In the genomic region with DNA sequence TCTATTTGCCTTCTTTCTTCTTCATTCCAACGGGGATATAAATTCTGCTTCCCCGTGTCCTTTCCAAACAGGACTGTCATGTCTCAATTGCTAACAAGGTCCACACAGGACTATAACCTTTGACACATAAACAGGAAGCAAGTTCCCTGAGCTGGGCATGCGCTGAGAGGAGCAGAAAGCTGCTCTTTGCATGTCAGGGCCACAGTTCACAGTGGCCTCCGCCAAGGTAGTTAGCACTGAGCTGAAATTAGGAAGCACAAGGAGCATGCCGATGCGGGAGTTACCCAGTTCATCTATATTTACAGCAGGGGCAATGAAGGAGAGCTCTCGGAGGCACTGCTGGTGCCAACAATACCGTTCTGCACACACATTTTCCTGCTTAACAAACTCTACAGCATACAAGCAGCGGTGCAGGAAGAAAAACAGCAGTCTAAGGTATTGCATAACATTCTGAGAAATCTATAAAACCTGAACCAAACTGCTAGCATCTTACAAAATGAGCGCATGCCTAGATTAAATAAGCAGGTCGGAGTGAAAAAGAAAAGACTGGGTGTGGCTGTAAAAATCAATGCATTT, we compare ENCODE assay signal across 10 mouse cellular contexts. TPM values are rescaled to one million over a fixed set of nuclear protein-coding genes. Genes with fewer than 3 reads are reported as not detected.
DNase-seq lines count a peak whose midpoint lies in the region; ATAC-seq and TF ChIP-seq lines count a peak whose summit lies in the region.
"Had no signal": no experiment of that assay in that cellular context is flagged by ENCODE, and none has a peak within 500 bp of the region (broad histone marks: within the 10 kb centered on the region; RNA-seq: fewer than 3 reads in every experiment).

No protein-coding gene starts in this region.

- no peak overlapping the region for H3K9ac ChIP-seq in embryonic facial prominence, embryonic 13.5 days
- H3K9ac ChIP-seq in kidney, postnatal 0 days (ENCODE audit: low read depth, low read length): no peak overlapping the region

- H3K36me3 ChIP-seq in embryonic facial prominence, embryonic 13.5 days: peaks cover 30% of the 10 kb centered on the region
- H3K36me3 ChIP-seq in kidney, postnatal 0 days (ENCODE audit: insufficient read depth, low read length): peaks cover 18% of the 10 kb centered on the region; the same call in 1 of the 2 replicates
- H3K36me3 ChIP-seq in small intestine, adult 2 months (ENCODE audit: control insufficient read depth, insufficient read depth, low read length): peaks cover 38% of the 10 kb centered on the region

- H3K4me2 ChIP-seq in embryonic facial prominence, embryonic 13.5 days: no peak overlapping the region
- H3K4me2 ChIP-seq in kidney, postnatal 0 days (ENCODE audit: low read length): peak overlapping the region; percentile 19; the same call in 1 of the 2 replicates

- no peak for TF ChIP-seq CTCF in left cerebral cortex, adult 2 months (IDR thresholded peaks at IDR 0.05)
- TF ChIP-seq CTCF in kidney, postnatal 0 days (IDR thresholded peaks at IDR 0.05; ENCODE audit: low read depth): no peak
- no peak for TF ChIP-seq CTCF in small intestine, adult 2 months (IDR thresholded peaks at IDR 0.05; ENCODE audit: extremely low read depth, insufficient read length, insufficient replicate concordance, low read depth, low read length)

- no peaks in the 10 kb centered on the region for H3K27me3 ChIP-seq in embryonic facial prominence, embryonic 13.5 days
- H3K27me3 ChIP-seq in kidney, postnatal 0 days (ENCODE audit: insufficient read depth, low read length): no peaks in the 10 kb centered on the region
- H3K27me3 ChIP-seq in small intestine, adult 2 months (ENCODE audit: control insufficient read depth, insufficient read depth, low read length): no peaks in the 10 kb centered on the region
- H3K27me3 ChIP-seq: Patski had no signal

- intact Hi-C loops in left cerebral cortex, adult 2 months (cut with DNase I): no loop called here

- no peak for DNase-seq in left cerebral cortex, adult 2 months (ENCODE audit: extremely low spot score in 1 of 2, low spot score in 2 of 2)
- no peak for DNase-seq in left cerebral cortex, adult 9 months (ENCODE audit: low spot score in 2 of 2)
- DNase-seq in kidney, postnatal 0 days (ENCODE audit: low spot score): peak; percentile 65
- DNase-seq in thymus, postnatal 0 days (ENCODE audit: low spot score): no peak
- no peak for DNase-seq in layer of hippocampus, adult 18-20 months (ENCODE audit: low spot score in 2 of 2)
- DNase-seq: embryo, embryonic 11 days had no signal

- H3K9me3 ChIP-seq in embryonic facial prominence, embryonic 13.5 days: no peaks in the 10 kb centered on the region
- no peaks in the 10 kb centered on the region for H3K9me3 ChIP-seq in kidney, postnatal 0 days (replicated peaks; ENCODE audit: low read length)

- no peak for TF ChIP-seq POLR2A in small intestine, adult 2 months (IDR thresholded peaks at IDR 0.05; ENCODE audit: low read depth, low read length)

- H3K4me3 ChIP-seq in left cerebral cortex, adult 2 months: peak overlapping the region; percentile 13; the same call in 1 of the 2 replicates
- no peak overlapping the region for H3K4me3 ChIP-seq in embryonic facial prominence, embryonic 13.5 days
- no peak overlapping the region for H3K4me3 ChIP-seq in kidney, postnatal 0 days (replicated peaks; ENCODE audit: low read depth, low read length)
- peak overlapping the region; percentile 11; the same call in 1 of the 2 replicates for H3K4me3 ChIP-seq in small intestine, adult 2 months (ENCODE audit: low read depth, low read length)

- H3K4me1 ChIP-seq in embryonic facial prominence, embryonic 13.5 days: peaks cover 38% of the 10 kb centered on the region
- peaks cover 28% of the 10 kb centered on the region for H3K4me1 ChIP-seq in kidney, postnatal 0 days (replicated peaks; ENCODE audit: insufficient read depth, low read length)
- peaks cover 39% of the 10 kb centered on the region for H3K4me1 ChIP-seq in small intestine, adult 2 months (ENCODE audit: control insufficient read depth, insufficient read depth, insufficient read length, low read length)

- ATAC-seq in embryonic facial prominence, embryonic 13.5 days (ENCODE audit: insufficient number of reproducible peaks, insufficient read depth, low FRiP score, low TSS enrichment, low read depth): no peak
- ATAC-seq in kidney, postnatal 0 days (replicated peaks; ENCODE audit: low FRiP score, low read depth): peak; percentile 34; the same call in 1 of the 2 replicates
- ATAC-seq: Patski had no signal

- WGBS in embryonic facial prominence, embryonic 13.5 days: 47% methylated on average over 11 of the region's 11 CpGs
- 18% methylated on average over 11 of the region's 11 CpGs for WGBS in kidney, postnatal 0 days
- 8% methylated on average over 11 of the region's 11 CpGs for WGBS in small intestine, adult 2 months

- H3K27ac ChIP-seq in left cerebral cortex, adult 2 months: peak overlapping the region; percentile 60; the same call in 1 of the 2 replicates
- H3K27ac ChIP-seq in embryonic facial prominence, embryonic 13.5 days: 0 out of 2 replicates have a peak overlapping the region, but pooled peaks have one; percentile 35
- H3K27ac ChIP-seq in kidney, postnatal 0 days: peak overlapping the region; percentile 60; the same call in 1 of the 2 replicates
- H3K27ac ChIP-seq in small intestine, adult 2 months (ENCODE audit: insufficient read depth, low read depth, low read length): peak overlapping the region; percentile 95
- H3K27ac ChIP-seq: macrophage had no signal

RNA-seq across cellular contexts. Expression of a gene that starts 10.7 kb away (rescaled TPM):
- 100 to 1,000 TPM; 721 to 748 TPM for total RNA-seq in left cerebral cortex, adult 2 months (2021)
- polyA plus RNA-seq in embryonic facial prominence, embryonic 13.5 days (2015; fragmentation: Nextera tagmentation; extraction: Ambion mirVana): 659 and 793 TPM in 2 replicates
- polyA plus RNA-seq in kidney, postnatal 0 days (2015; fragmentation: Nextera tagmentation; extraction: Ambion mirVana): 1,975 and 1,980 TPM in 2 replicates
- polyA plus RNA-seq in small intestine, adult 2 months (2012; rRNA removed): 515 and 990 TPM in 2 replicates
- polyA plus RNA-seq in thymus, postnatal 0 days (2015; fragmentation: Nextera tagmentation; extraction: Ambion mirVana): 1,456 and 1,514 TPM in 2 replicates
- total RNA-seq in layer of hippocampus, adult 18-20 months (2021): 1,000 to 10,000 TPM; 1,015 to 1,046 TPM

RNA-seq across cellular contexts. Expression of a gene that starts 48.8 kb away (rescaled TPM):
- total RNA-seq in left cerebral cortex, adult 2 months (2021): 10 to 100 TPM; 29.7 to 30.5 TPM
- 19.1 and 27.9 TPM in 2 replicates for polyA plus RNA-seq in embryonic facial prominence, embryonic 13.5 days (2015; fragmentation: Nextera tagmentation; extraction: Ambion mirVana)
- 21.9 and 26.6 TPM in 2 replicates for polyA plus RNA-seq in kidney, postnatal 0 days (2015; fragmentation: Nextera tagmentation; extraction: Ambion mirVana)
- 1.0 and 2.9 TPM in 2 replicates for polyA plus RNA-seq in small intestine, adult 2 months (2012; rRNA removed)
- polyA plus RNA-seq in thymus, postnatal 0 days (2015; fragmentation: Nextera tagmentation; extraction: Ambion mirVana): 51.7 and 54.3 TPM in 2 replicates
- 10 to 100 TPM; 32.8 to 37.1 TPM for total RNA-seq in layer of hippocampus, adult 18-20 months (2021)

Comparison
In these comparisons a context has a peak if more than half of its experiments do, and no peak if none do; other contexts are left out.
1. H3K27ac ChIP-seq: peak in every context shown above with its lines; median percentile 95 in small intestine, adult 2 months; 60 in left cerebral cortex, adult 2 months; 60 in kidney, postnatal 0 days; 35 in embryonic facial prominence, embryonic 13.5 days.
2. H3K4me3 ChIP-seq: peak in left cerebral cortex, adult 2 months (single experiment) and small intestine, adult 2 months (single experiment); none in embryonic facial prominence, embryonic 13.5 days (single experiment) and kidney, postnatal 0 days (single experiment).